Mouse (Mus musculus): ENCODE results near the gene Msi1. TPM values are rescaled to one million over a fixed set of nuclear protein-coding genes. Genes with fewer than 3 reads are reported as not detected.
"Not testable (repeated sequence)": the region's sequence is repeated elsewhere in the genome, so short reads cannot be mapped to it uniquely, and the experiment has no call there.

Msi1 gene
- polyA plus RNA-seq, 1 experiment, result 9.1 TPM

- Histone ChIP-seq H3K27ac (ENCODE audit: insufficient read depth, low read length) (no peak overlapping the region), H3K4me1 (ENCODE audit: control insufficient read depth, insufficient read depth, low read length) (no peaks in the 10 kb centered on the region), H3K4me3 (ENCODE audit: insufficient read depth, low read length) (no peak overlapping the region)
- TF ChIP-seq CTCF (IDR thresholded peaks at IDR 0.05; ENCODE audit: borderline replicate concordance, insufficient read depth, low read length), result peak; percentile 70; the same call in 1 of the 2 replicates
- no peak for TF ChIP-seq POLR2A (IDR thresholded peaks at IDR 0.05; ENCODE audit: low read depth, low read length)
Observed at GRCm38 (mm10) chr5:115441205-115441849, 11.9 kb downstream of the Msi1 start.

GRCm38 (mm10) chr5:115442663-115443062, 13.3 kb downstream of the Msi1 start:
- not testable (repeated sequence) for H3K4me3 ChIP-seq (ENCODE audit: insufficient read depth, low read length); H3K27ac ChIP-seq (ENCODE audit: insufficient read depth, low read length); H3K4me1 ChIP-seq (ENCODE audit: control insufficient read depth, insufficient read depth, low read length)

GRCm38 (mm10) chr5:115444130-115444529, 14.7 kb downstream of the Msi1 start:
- Histone ChIP-seq H3K4me1 (ENCODE audit: control insufficient read depth, insufficient read depth, low read length) (no peaks in the 10 kb centered on the region), H3K4me3 (ENCODE audit: insufficient read depth, low read length) (no peak overlapping the region), H3K27ac (ENCODE audit: insufficient read depth, low read length) (no peak overlapping the region)
- TF ChIP-seq CTCF (IDR thresholded peaks at IDR 0.05; ENCODE audit: borderline replicate concordance, insufficient read depth, low read length), result no peak
- no peak for TF ChIP-seq POLR2A (IDR thresholded peaks at IDR 0.05; ENCODE audit: low read depth, low read length)

GRCm38 (mm10) chr5:115447108-115447507, 17.7 kb downstream of the Msi1 start:
- no peak for TF ChIP-seq CTCF (IDR thresholded peaks at IDR 0.05; ENCODE audit: borderline replicate concordance, insufficient read depth, low read length)
- no peak for TF ChIP-seq POLR2A (IDR thresholded peaks at IDR 0.05; ENCODE audit: low read depth, low read length)
- H3K4me1 ChIP-seq (ENCODE audit: control insufficient read depth, insufficient read depth, low read length), result no peaks in the 10 kb centered on the region
- H3K4me3 ChIP-seq (ENCODE audit: insufficient read depth, low read length), result no peak overlapping the region
- H3K27ac ChIP-seq (ENCODE audit: insufficient read depth, low read length), result no peak overlapping the region

- Histone ChIP-seq H3K4me3 (ENCODE audit: insufficient read depth, low read length) (no peak overlapping the region), H3K4me1 (ENCODE audit: control insufficient read depth, insufficient read depth, low read length) (no peaks in the 10 kb centered on the region), H3K27ac (ENCODE audit: insufficient read depth, low read length) (no peak overlapping the region)
- TF ChIP-seq CTCF (IDR thresholded peaks at IDR 0.05; ENCODE audit: borderline replicate concordance, insufficient read depth, low read length) (no peak), POLR2A (IDR thresholded peaks at IDR 0.05; ENCODE audit: low read depth, low read length) (no peak)
Observed at GRCm38 (mm10) chr5:115449247-115449646, 19.8 kb downstream of the Msi1 start.

GRCm38 (mm10) chr5:115450410-115451317, 21.3 kb downstream of the Msi1 start:
- no peak for TF ChIP-seq CTCF (IDR thresholded peaks at IDR 0.05; ENCODE audit: borderline replicate concordance, insufficient read depth, low read length)
- TF ChIP-seq POLR2A (IDR thresholded peaks at IDR 0.05; ENCODE audit: low read depth, low read length), result no peak
- Histone ChIP-seq H3K4me1 (ENCODE audit: control insufficient read depth, insufficient read depth, low read length) (no peaks in the 10 kb centered on the region), H3K27ac (ENCODE audit: insufficient read depth, low read length) (no peak overlapping the region), H3K4me3 (ENCODE audit: insufficient read depth, low read length) (no peak overlapping the region)

- Histone ChIP-seq H3K27ac (ENCODE audit: insufficient read depth, low read length) (no peak overlapping the region), H3K4me1 (ENCODE audit: control insufficient read depth, insufficient read depth, low read length) (no peaks in the 10 kb centered on the region), H3K4me3 (ENCODE audit: insufficient read depth, low read length) (no peak overlapping the region)
- TF ChIP-seq POLR2A (IDR thresholded peaks at IDR 0.05; ENCODE audit: low read depth, low read length), result no peak
- no peak for TF ChIP-seq CTCF (IDR thresholded peaks at IDR 0.05; ENCODE audit: borderline replicate concordance, insufficient read depth, low read length)
Observed at GRCm38 (mm10) chr5:115454422-115455090, 25.2 kb downstream of the Msi1 start.

GRCm38 (mm10) chr5:115455838-115456237, 26.4 kb downstream of the Msi1 start:
- no peaks in the 10 kb centered on the region for H3K4me1 ChIP-seq (ENCODE audit: control insufficient read depth, insufficient read depth, low read length)
- TF ChIP-seq POLR2A (IDR thresholded peaks at IDR 0.05; ENCODE audit: low read depth, low read length) (no peak), CTCF (IDR thresholded peaks at IDR 0.05; ENCODE audit: borderline replicate concordance, insufficient read depth, low read length) (no peak)
- no peak overlapping the region for H3K4me3 ChIP-seq (ENCODE audit: insufficient read depth, low read length)
- H3K27ac ChIP-seq (ENCODE audit: insufficient read depth, low read length), result no peak overlapping the region

- H3K4me1 ChIP-seq (ENCODE audit: control insufficient read depth, insufficient read depth, low read length), result no peaks in the 10 kb centered on the region
- no peak for TF ChIP-seq CTCF (IDR thresholded peaks at IDR 0.05; ENCODE audit: borderline replicate concordance, insufficient read depth, low read length)
- no peak for TF ChIP-seq POLR2A (IDR thresholded peaks at IDR 0.05; ENCODE audit: low read depth, low read length)
- H3K27ac ChIP-seq (ENCODE audit: insufficient read depth, low read length), result no peak overlapping the region
- H3K4me3 ChIP-seq (ENCODE audit: insufficient read depth, low read length), result no peak overlapping the region
Observed at GRCm38 (mm10) chr5:115458918-115459317, 29.5 kb downstream of the Msi1 start.

All from embryonic fibroblast, embryonic 13.5 days (primary cell).